In the genomic region with DNA sequence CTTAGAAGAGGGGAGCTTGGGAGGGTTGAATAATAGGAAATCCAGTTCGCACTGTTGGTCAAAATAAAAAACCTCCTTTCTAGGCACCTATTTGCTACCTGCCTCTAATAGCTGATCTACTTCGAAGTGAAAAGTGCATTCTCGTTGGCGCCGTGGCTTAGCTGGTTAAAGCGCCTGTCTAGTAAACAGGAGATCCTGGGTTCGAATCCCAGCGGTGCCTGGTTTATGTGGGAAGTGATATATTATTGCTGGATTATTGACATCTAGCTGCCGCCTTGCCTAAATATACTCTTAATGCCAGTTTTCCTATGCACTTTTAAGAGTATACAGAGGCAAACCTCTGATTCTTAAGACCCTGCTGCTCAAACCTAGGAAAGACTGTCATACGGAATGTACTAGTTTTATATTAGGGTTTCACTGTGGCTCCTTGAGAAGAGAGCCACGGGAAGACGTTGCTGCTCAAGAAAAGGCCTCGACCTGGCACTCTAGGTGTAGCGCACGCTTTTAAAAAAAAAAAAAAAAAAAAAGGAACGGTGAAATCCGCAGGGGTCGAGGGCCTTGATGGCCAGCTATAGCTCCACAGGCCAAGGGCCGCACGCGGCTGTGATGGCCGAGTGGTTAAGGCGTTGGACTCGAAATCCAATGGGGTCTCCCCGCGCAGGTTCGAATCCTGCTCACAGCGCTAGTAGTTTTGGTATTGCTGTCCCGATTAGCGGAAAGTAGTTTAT, we compare ENCODE assay signal across 8 mouse cellular contexts. TPM values are rescaled to one million over a fixed set of nuclear protein-coding genes. Genes with fewer than 3 reads are reported as not detected.
DNase-seq lines count a peak whose midpoint lies in the region; ATAC-seq and TF ChIP-seq lines count a peak whose summit lies in the region.

No protein-coding gene starts in this region.

- peak; percentile 87 for DNase-seq in NIH3T3 (ENCODE audit: low read depth)
- peak; percentile 98 to 99 for DNase-seq in cerebellum, postnatal 14 days
- peak; percentile 87 to 95 for DNase-seq in frontal cortex, postnatal 36 days (ENCODE audit: low spot score in 2 of 2)
- DNase-seq in hindbrain, embryonic 14.5 days (ENCODE audit: low spot score), result peak; percentile 98
- peak; percentile 88 to 91 for DNase-seq in left cerebral cortex, adult 2 months (ENCODE audit: extremely low spot score in 1 of 2, low spot score in 2 of 2)
- DNase-seq in right cerebral cortex, adult 2 months (ENCODE audit: low spot score in 2 of 2), result peak; percentile 92
- DNase-seq in urinary bladder, postnatal 10 days (ENCODE audit: low spot score), result peak; percentile 92

- no peak for TF ChIP-seq CTCF in left cerebral cortex, adult 2 months (IDR thresholded peaks at IDR 0.05)

- peak overlapping the region; percentile 35; the same call in 1 of the 2 replicates for H3K9ac ChIP-seq in hindbrain, embryonic 14.5 days

- peaks cover 37% of the 10 kb centered on the region for H3K36me3 ChIP-seq in hindbrain, embryonic 14.5 days (replicated peaks; ENCODE audit: control insufficient read depth, insufficient read depth)

- peak overlapping the region; percentile 31 for H3K4me3 ChIP-seq in hindbrain, embryonic 14.5 days (replicated peaks; ENCODE audit: low read length)
- peak overlapping the region; percentile 48 for H3K4me3 ChIP-seq in left cerebral cortex, adult 2 months

- H3K27ac ChIP-seq in hindbrain, embryonic 14.5 days, result no peak overlapping the region
- H3K27ac ChIP-seq in left cerebral cortex, adult 2 months, result peak overlapping the region; percentile 4; the same call in 1 of the 2 replicates

- H3K4me2 ChIP-seq in hindbrain, embryonic 14.5 days (replicated peaks), result peak overlapping the region; percentile 56

- WGBS in hindbrain, embryonic 14.5 days, result 1% methylated on average over 30 of the region's 30 CpGs

- H3K4me1 ChIP-seq in hindbrain, embryonic 14.5 days (replicated peaks; ENCODE audit: control insufficient read depth, insufficient read depth, low read length), result no peaks in the 10 kb centered on the region

- 0 out of 2 replicates have a peak, but pooled peaks cover under 1% of the 10 kb centered on the region for H3K27me3 ChIP-seq in hindbrain, embryonic 14.5 days (ENCODE audit: control insufficient read depth, insufficient read depth, low read length)

- H3K9me3 ChIP-seq in hindbrain, embryonic 14.5 days (ENCODE audit: control insufficient read depth, low read length), result no peaks in the 10 kb centered on the region

- ATAC-seq in hindbrain, embryonic 14.5 days (ENCODE audit: low FRiP score), result peak; percentile 69; the same call in 1 of the 2 replicates
- peak; percentile 82 for ATAC-seq in megakaryocyte, adult 5-6 weeks (ENCODE audit: poor library complexity, severe bottlenecking)

- intact Hi-C loops in left cerebral cortex, adult 2 months (cut with DNase I), result loop anchor here (1.0 kb wide), 1 partner anchor 8 kb away; no protein-coding TSS in a partner anchor

RNA-seq across cellular contexts. Expression of a gene that starts 9.7 kb away (rescaled TPM):
- polyA plus RNA-seq in hindbrain, embryonic 14.5 days (2014; fragmentation: Nextera tagmentation; extraction: Ambion mirVana), result 0.43 and 0.52 TPM in 2 replicates
- under 1 TPM; 0.57 to 0.82 TPM for total RNA-seq in left cerebral cortex, adult 2 months (2021)
- not detected in 2 replicates for total RNA-seq in megakaryocyte, adult 5-6 weeks (2015)
- total RNA-seq in megakaryocyte, adult 5-6 weeks (2017), result not detected in 2 replicates

RNA-seq across cellular contexts. Expression of a gene that starts 11.9 kb away (rescaled TPM):
- 0.39 and 0.56 TPM in 2 replicates for polyA plus RNA-seq in hindbrain, embryonic 14.5 days (2014; fragmentation: Nextera tagmentation; extraction: Ambion mirVana)
- total RNA-seq in left cerebral cortex, adult 2 months (2021), result 1 to 10 TPM; 1.3 to 1.4 TPM
- total RNA-seq in megakaryocyte, adult 5-6 weeks (2015), result not detected in 2 replicates
- total RNA-seq in megakaryocyte, adult 5-6 weeks (2017), result not detected in 2 replicates

RNA-seq across cellular contexts. Expression of a gene that starts 15.2 kb away (rescaled TPM):
- polyA plus RNA-seq in hindbrain, embryonic 14.5 days (2014; fragmentation: Nextera tagmentation; extraction: Ambion mirVana), result 4.3 and 4.9 TPM in 2 replicates
- 1 to 10 TPM; 6.5 TPM for total RNA-seq in left cerebral cortex, adult 2 months (2021)
- 0.18 TPM in 1 of 2 replicates, not detected in the other for total RNA-seq in megakaryocyte, adult 5-6 weeks (2015)
- not detected in 2 replicates for total RNA-seq in megakaryocyte, adult 5-6 weeks (2017)

RNA-seq across cellular contexts. Expression of a gene that starts 15.5 kb away (rescaled TPM):
- 9.6 and 10.1 TPM in 2 replicates for polyA plus RNA-seq in hindbrain, embryonic 14.5 days (2014; fragmentation: Nextera tagmentation; extraction: Ambion mirVana)
- total RNA-seq in left cerebral cortex, adult 2 months (2021), result 100 to 1,000 TPM; 114 to 185 TPM
- total RNA-seq in megakaryocyte, adult 5-6 weeks (2015), result 6.7 and 12.5 TPM in 2 replicates
- total RNA-seq in megakaryocyte, adult 5-6 weeks (2017), result 7.9 and 8.5 TPM in 2 replicates

RNA-seq across cellular contexts. Expression of a gene that starts 22.2 kb away (rescaled TPM):
- polyA plus RNA-seq in hindbrain, embryonic 14.5 days (2014; fragmentation: Nextera tagmentation; extraction: Ambion mirVana), result 324 and 368 TPM in 2 replicates
- total RNA-seq in left cerebral cortex, adult 2 months (2021), result 1,000 to 10,000 TPM; 1,115 to 1,119 TPM
- 53.9 and 66.6 TPM in 2 replicates for total RNA-seq in megakaryocyte, adult 5-6 weeks (2015)
- total RNA-seq in megakaryocyte, adult 5-6 weeks (2017), result 11.2 and 21.8 TPM in 2 replicates

Comparison
In these comparisons a context has a peak if more than half of its experiments do, and no peak if none do; other contexts are left out.
1. RNA of a gene that starts 15.2 kb away (total RNA-seq): 6.5 TPM in left cerebral cortex, adult 2 months; 0.18 TPM in megakaryocyte, adult 5-6 weeks; every median in the first group is over 4 times any median in the second.
2. Peak in every context shown above with its lines, with median percentiles within 50 percentile points of each other: DNase-seq.